Mouse (Mus musculus) midbrain, embryonic 13.5 days (tissue): ENCODE measurements around the gene Scgb2b3. TPM values are rescaled to one million over a fixed set of nuclear protein-coding genes. Genes with fewer than 3 reads are reported as not detected.

Experiments used
- ATAC-seq: fragments of 200-750 bp; cut with Nextera tagmentation; 2 replicates; pipeline ENCODE4 v1.8.0; 2017; ENCODE audit warnings: mild to moderate bottlenecking, moderate TSS enrichment, moderate library complexity
- H3K27ac ChIP-seq: fragments of 300-500 bp; sonication (generic); 2 replicates; pipeline ENCODE4 v1.5.1; 2015; ENCODE audit warnings: inconsistent platforms, mild to moderate bottlenecking, moderate library complexity
- H3K27me3 ChIP-seq: fragments of 300-500 bp; sonication (generic); 2 replicates; pipeline ENCODE4 v1.6.1; 2015; ENCODE audit warnings: mild to moderate bottlenecking, inconsistent platforms
- H3K36me3 ChIP-seq: fragments of 300-500 bp; sonication (generic); 2 replicates; pipeline ENCODE4 v1.6.1; 2015; ENCODE audit warnings: mild to moderate bottlenecking, inconsistent platforms
- H3K4me1 ChIP-seq: fragments of 300-500 bp; sonication (generic); replicated peaks from 2 replicates; pipeline ENCODE4 v1.6.1; 2015; ENCODE audit warnings: inconsistent platforms
- H3K4me2 ChIP-seq: fragments of 300-500 bp; sonication (generic); replicated peaks from 2 replicates; pipeline ENCODE4 v1.6.1; 2015; ENCODE audit warnings: moderate library complexity, mild to moderate bottlenecking, inconsistent platforms
- H3K4me3 ChIP-seq: fragments of 300-500 bp; sonication (generic); replicated peaks from 2 replicates; pipeline ENCODE4 v1.5.1; 2015; ENCODE audit warnings: mild to moderate bottlenecking, inconsistent platforms
- H3K9ac ChIP-seq: fragments of 300-500 bp; sonication (generic); replicated peaks from 2 replicates; pipeline ENCODE4 v1.6.1; 2015; ENCODE audit warnings: mild to moderate bottlenecking, inconsistent platforms
- H3K9me3 ChIP-seq: fragments of 300-500 bp; sonication (generic); 2 replicates; pipeline ENCODE4 v1.6.1; 2016; ENCODE audit warnings: mild to moderate bottlenecking, inconsistent platforms
- WGBS: fragments of 180-500 bp; shearing (Covaris S2); methylation state at CpG from one replicate; pipeline ENCODE4 v1.1.7; 2015; 5-methylcytosine and 5-hydroxymethylcytosine counted together
- polyA plus RNA-seq: library from polyadenylated mRNA; unstranded; fragments of >200 nt; fragmentation: Nextera tagmentation; extraction: Ambion mirVana; gene quantifications from 2 replicates; pipeline ENCODE4 v1.2.1, GENCODE M21; 2015

Scgb2b3 gene
- polyA plus RNA-seq, result not detected in 2 replicates

- ATAC-seq, result no peak
- WGBS, result 73% methylated on average over 4 of the region's 4 CpGs
- Histone ChIP-seq H3K9ac (no peak within 1 kb of the TSS), H3K27ac (no peak within 1 kb of the TSS), H3K36me3 (no peaks in the 10 kb centered on the region), H3K4me2 (no peak within 1 kb of the TSS), H3K4me1 (no peaks in the 10 kb centered on the region), H3K9me3 (peaks cover 63% of the 10 kb centered on the region), H3K27me3 (no peaks in the 10 kb centered on the region), H3K4me3 (no peak within 1 kb of the TSS)
Measured at GRCm38 (mm10) chr7:31362022-31362560, at the start of gene Scgb2b3. Gene Scgb2b3 (minus strand): TSS chr7:31362072.

GRCm38 (mm10) chr7:31375292-31375691 lies 13.4 kb upstream of the Scgb2b3 start, which contains the start of gene Scgb1b3:
Gene Scgb1b3 (plus strand): TSS chr7:31375592.
- Histone ChIP-seq H3K4me3 (no peak within 1 kb of the TSS), H3K27ac (no peak within 1 kb of the TSS), H3K27me3 (no peaks in the 10 kb centered on the region), H3K9me3 (peaks cover 40% of the 10 kb centered on the region), H3K36me3 (no peaks in the 10 kb centered on the region), H3K9ac (no peak within 1 kb of the TSS), H3K4me1 (no peaks in the 10 kb centered on the region), H3K4me2 (no peak within 1 kb of the TSS)
- ATAC-seq, result no peak
- WGBS, result 79% methylated on average over 3 of the region's 3 CpGs

Other genes starting within 250 kb of the Scgb2b3 start
- 0.18 and 0.59 TPM in 2 replicates for gene Hpn, start 246.8 kb downstream of the Scgb2b3 start, polyA plus RNA-seq
- 1.2 and 2.7 TPM in 2 replicates for gene Scn1b, start 235.1 kb downstream of the Scgb2b3 start, polyA plus RNA-seq
- gene Gramd1a, start 206.2 kb downstream of the Scgb2b3 start, polyA plus RNA-seq, result 213 and 241 TPM in 2 replicates
- gene Scgb2b2, start 71.6 kb downstream of the Scgb2b3 start, polyA plus RNA-seq, result not detected in 2 replicates
- gene Scgb1b2, start 70.3 kb downstream of the Scgb2b3 start, polyA plus RNA-seq, result not detected in 2 replicates
- not detected in 2 replicates for gene Scgb1b3, start 13.5 kb upstream of the Scgb2b3 start, polyA plus RNA-seq